Mouse (Mus musculus) intestine, embryonic 16.5 days (tissue): Measurements from ENCODE around the gene Dnajc10. TPM values are rescaled to one million over a fixed set of nuclear protein-coding genes. Genes with fewer than 3 reads are reported as not detected.

Experiments used
- ATAC-seq: fragments of 200-750 bp; cut with Nextera tagmentation; 2 replicates; pipeline ENCODE4 v1.8.0; 2017; ENCODE audit warnings: moderate TSS enrichment, moderate library complexity
- H3K27ac ChIP-seq: fragments of 300-500 bp; sonication (generic); 2 replicates; pipeline ENCODE4 v1.5.1; 2014; ENCODE audit warnings: mild to moderate bottlenecking, low read length
- H3K27me3 ChIP-seq: fragments of 300-500 bp; sonication (generic); replicated peaks from 2 replicates; pipeline ENCODE4 v1.6.1; 2014; ENCODE audit warnings: low read length, control low read depth, mixed read lengths; ENCODE audit not compliant: control insufficient read depth, insufficient read depth
- H3K36me3 ChIP-seq: fragments of 300-500 bp; sonication (generic); 2 replicates; pipeline ENCODE4 v1.6.1; 2014; ENCODE audit warnings: low read length, control low read depth; ENCODE audit not compliant: control insufficient read depth, insufficient read depth
- H3K4me1 ChIP-seq: fragments of 300-500 bp; sonication (generic); 2 replicates; pipeline ENCODE4 v1.6.1; 2014; ENCODE audit warnings: low read length, control low read depth, mixed read lengths; ENCODE audit not compliant: control insufficient read depth, insufficient read depth
- H3K4me2 ChIP-seq: fragments of 300-500 bp; sonication (generic); 2 replicates; pipeline ENCODE4 v1.6.1; 2014; ENCODE audit warnings: low read depth, low read length, control low read depth
- H3K4me3 ChIP-seq: fragments of 300-500 bp; sonication (generic); 2 replicates; pipeline ENCODE4 v1.5.1; 2014; ENCODE audit warnings: mild to moderate bottlenecking, low read length
- H3K9ac ChIP-seq: fragments of 300-500 bp; sonication (generic); 2 replicates; pipeline ENCODE4 v1.6.1; 2014; ENCODE audit warnings: low read depth, low read length
- H3K9me3 ChIP-seq: fragments of 300-500 bp; sonication (generic); 2 replicates; pipeline ENCODE4 v1.6.1; 2016; ENCODE audit warnings: low read length, control low read depth; ENCODE audit not compliant: control insufficient read depth
- WGBS: fragments of 180-500 bp; shearing (Covaris S2); extraction: QIAGEN DNeasy Blood & Tissue Kit; methylation state at CpG from one replicate; pipeline ENCODE4 v1.1.7; 2014; 5-methylcytosine and 5-hydroxymethylcytosine counted together
- polyA plus RNA-seq: library from polyadenylated mRNA; unstranded; fragments of >200 nt; fragmentation: Nextera tagmentation; extraction: Ambion mirVana; gene quantifications from 2 replicates; pipeline ENCODE4 v1.2.1, GENCODE M21; 2015

Gene Dnajc10
- polyA plus RNA-seq = 48.2 and 50.9 TPM in 2 replicates

DNA sequence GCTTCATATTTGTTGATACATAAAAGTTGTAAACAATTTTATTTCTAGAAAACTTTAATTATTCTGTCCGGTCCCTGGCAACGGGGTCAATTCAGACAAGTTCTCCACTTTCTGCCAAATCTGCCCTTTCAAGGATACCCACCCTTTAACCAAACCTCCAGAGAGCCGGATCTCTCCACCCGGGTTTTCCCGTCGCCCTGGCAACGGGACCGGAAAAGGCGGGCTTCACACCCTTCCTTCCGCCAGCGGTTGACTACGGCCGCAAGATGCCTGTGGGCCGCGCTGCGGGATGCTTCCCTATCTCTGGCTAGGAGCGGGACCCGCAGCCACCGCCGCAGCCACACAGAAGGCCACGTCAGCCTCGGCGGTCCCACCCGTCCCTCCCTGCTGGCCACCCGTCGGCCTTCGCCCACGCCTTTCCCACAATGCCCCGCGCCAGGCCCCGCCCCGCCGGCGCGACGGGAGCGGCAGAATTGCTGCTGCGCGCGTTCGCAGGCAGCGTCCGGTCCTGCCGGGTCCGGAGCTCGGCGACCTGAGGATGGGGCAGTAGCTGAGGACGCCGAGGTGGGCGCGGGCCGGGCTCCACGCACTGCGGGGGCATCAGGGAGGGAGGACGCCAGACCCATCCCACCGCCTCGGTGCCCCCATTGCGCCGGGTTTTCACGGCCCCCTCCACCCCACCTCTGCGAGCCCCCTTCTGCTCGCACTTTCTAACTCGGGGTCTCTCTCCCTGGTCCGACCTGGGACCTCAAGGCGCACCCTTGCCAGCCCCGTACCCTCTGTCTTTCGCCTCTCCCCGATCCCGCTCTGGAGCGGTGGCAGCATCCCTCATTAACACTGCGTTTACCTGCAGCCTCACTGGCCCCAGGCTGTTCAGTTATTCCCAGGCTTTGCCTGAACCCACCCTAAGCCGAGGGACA, at the start of gene Dnajc10:
Dnajc10 (plus strand) TSS at position 225 of the 920 bp plus-strand sequence.
- Histone ChIP-seq H3K27me3 (no peaks in the 10 kb centered on the region), H3K9me3 (no peaks in the 10 kb centered on the region), H3K4me1 (no peaks in the 10 kb centered on the region; the same call in 1 of the 2 replicates), H3K4me3 (peak within 1 kb of the TSS; percentile 89), H3K27ac (peak within 1 kb of the TSS; percentile 97), H3K36me3 (no peaks in the 10 kb centered on the region), H3K4me2 (peak within 1 kb of the TSS; percentile 85), H3K9ac (peak within 1 kb of the TSS; percentile 95)
- under 1% methylated on average over 67 of the region's 72 CpGs for WGBS
- ATAC-seq = peak; percentile 95

GRCm38 (mm10) chr2:80266894-80267293, 48.4 kb upstream of the Dnajc10 start:
- Histone ChIP-seq H3K27me3 (no peaks in the 10 kb centered on the region), H3K4me1 (no peaks in the 10 kb centered on the region), H3K36me3 (no peaks in the 10 kb centered on the region), H3K27ac (no peak overlapping the region), H3K9ac (no peak overlapping the region), H3K9me3 (no peaks in the 10 kb centered on the region), H3K4me2 (no peak overlapping the region), H3K4me3 (no peak overlapping the region)
- 19% methylated on average over 11 of the region's 11 CpGs for WGBS
- 0 out of 2 replicates have a peak, but pooled peaks have one; percentile 9 for ATAC-seq

DNA sequence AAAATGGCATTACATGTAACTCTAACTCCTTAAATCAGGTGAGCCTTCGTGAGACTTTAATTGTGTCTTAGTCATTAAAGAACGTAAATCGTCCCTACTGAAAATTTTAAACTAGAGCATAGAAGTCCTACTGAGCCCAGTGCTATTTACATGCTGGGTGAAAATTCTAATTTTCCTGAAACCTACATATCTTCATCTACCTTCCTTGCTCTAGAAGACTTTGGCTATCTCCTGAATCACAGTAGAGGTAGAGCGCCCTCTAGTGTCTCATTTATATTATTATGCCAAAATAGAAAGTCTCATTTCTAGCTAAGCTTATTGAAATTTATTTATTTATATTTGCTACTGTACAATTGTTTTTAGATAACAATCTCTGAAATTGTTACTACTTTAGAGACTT, 47.2 kb upstream of the Dnajc10 start:
- H3K9me3 ChIP-seq = no peaks in the 10 kb centered on the region
- 60% methylated on average over 4 of the region's 4 CpGs for WGBS
- no peak overlapping the region for H3K4me3 ChIP-seq
- H3K27me3 ChIP-seq = no peaks in the 10 kb centered on the region
- no peaks in the 10 kb centered on the region for H3K4me1 ChIP-seq
- no peak for ATAC-seq
- no peaks in the 10 kb centered on the region for H3K36me3 ChIP-seq
- no peak overlapping the region for H3K4me2 ChIP-seq
- no peak overlapping the region for H3K9ac ChIP-seq
- H3K27ac ChIP-seq = no peak overlapping the region

DNA sequence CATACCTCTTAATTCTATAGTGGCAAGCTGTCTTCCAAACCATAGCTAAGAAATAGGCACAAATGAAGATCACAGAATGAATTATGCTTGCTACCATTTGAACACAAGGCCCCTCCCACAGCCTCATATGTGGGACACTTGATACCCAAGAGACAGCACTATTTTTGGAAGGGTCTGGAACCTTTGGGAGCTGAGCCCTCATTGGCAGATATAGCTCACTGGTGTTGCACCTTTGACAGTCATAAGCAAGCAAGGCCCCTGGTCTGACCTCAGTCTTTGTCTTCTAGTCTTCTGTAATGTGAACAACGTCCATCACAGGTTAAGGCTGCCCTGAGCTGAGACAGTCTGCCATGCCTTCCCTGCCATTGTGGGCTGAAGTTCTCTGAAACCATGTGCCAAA, 43.8 kb upstream of the Dnajc10 start:
- Histone ChIP-seq H3K4me1 (no peaks in the 10 kb centered on the region), H3K9me3 (no peaks in the 10 kb centered on the region), H3K9ac (no peak overlapping the region), H3K27ac (no peak overlapping the region), H3K36me3 (no peaks in the 10 kb centered on the region), H3K27me3 (no peaks in the 10 kb centered on the region), H3K4me2 (no peak overlapping the region), H3K4me3 (no peak overlapping the region)
- 90% methylated on average over 1 of the region's 1 CpGs for WGBS
- ATAC-seq = no peak

GRCm38 (mm10) chr2:80273038-80273437, 42.2 kb upstream of the Dnajc10 start:
- Histone ChIP-seq H3K4me3 (no peak overlapping the region), H3K9me3 (no peaks in the 10 kb centered on the region), H3K4me1 (no peaks in the 10 kb centered on the region), H3K9ac (no peak overlapping the region), H3K27ac (no peak overlapping the region), H3K4me2 (no peak overlapping the region), H3K36me3 (no peaks in the 10 kb centered on the region), H3K27me3 (no peaks in the 10 kb centered on the region)
- 90% methylated on average over 3 of the region's 3 CpGs for WGBS
- ATAC-seq = no peak

DNA sequence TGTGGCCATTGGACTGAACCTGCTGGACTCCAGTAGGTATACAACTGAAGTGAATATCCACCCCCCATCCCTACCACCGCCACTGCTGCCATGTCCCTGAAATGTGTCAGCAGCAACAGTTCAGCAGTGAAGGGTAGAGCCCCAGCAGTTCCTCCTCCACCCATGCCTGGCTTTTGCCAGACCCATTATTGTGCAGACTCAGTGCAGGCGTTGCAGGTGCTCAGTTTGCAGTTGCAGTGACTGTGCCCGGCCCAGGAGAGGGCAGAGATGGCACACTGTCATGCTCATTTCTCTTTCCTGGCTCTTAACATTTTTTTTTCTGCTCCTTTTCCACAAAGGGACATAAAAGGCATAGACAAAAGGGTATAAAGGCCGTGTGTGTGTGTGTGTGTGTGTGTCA, 41.5 kb upstream of the Dnajc10 start:
- no peak for ATAC-seq
- no peak overlapping the region for H3K27ac ChIP-seq
- WGBS = 75% methylated on average over 4 of the region's 4 CpGs
- H3K27me3 ChIP-seq = no peaks in the 10 kb centered on the region
- no peak overlapping the region for H3K9ac ChIP-seq
- no peaks in the 10 kb centered on the region for H3K36me3 ChIP-seq
- H3K4me2 ChIP-seq = no peak overlapping the region
- H3K9me3 ChIP-seq = no peaks in the 10 kb centered on the region
- no peaks in the 10 kb centered on the region for H3K4me1 ChIP-seq
- no peak overlapping the region for H3K4me3 ChIP-seq

- H3K27ac ChIP-seq = no peak overlapping the region
- no peak overlapping the region for H3K4me2 ChIP-seq
- no peak overlapping the region for H3K9ac ChIP-seq
- no peak for ATAC-seq
- H3K9me3 ChIP-seq = no peaks in the 10 kb centered on the region
- H3K4me3 ChIP-seq = no peak overlapping the region
- no peaks in the 10 kb centered on the region for H3K27me3 ChIP-seq
- no peaks in the 10 kb centered on the region for H3K4me1 ChIP-seq
- H3K36me3 ChIP-seq = no peaks in the 10 kb centered on the region
- 50% methylated on average over 2 of the region's 2 CpGs for WGBS
Observed at GRCm38 (mm10) chr2:80275136-80275535, 40.1 kb upstream of the Dnajc10 start.

DNA sequence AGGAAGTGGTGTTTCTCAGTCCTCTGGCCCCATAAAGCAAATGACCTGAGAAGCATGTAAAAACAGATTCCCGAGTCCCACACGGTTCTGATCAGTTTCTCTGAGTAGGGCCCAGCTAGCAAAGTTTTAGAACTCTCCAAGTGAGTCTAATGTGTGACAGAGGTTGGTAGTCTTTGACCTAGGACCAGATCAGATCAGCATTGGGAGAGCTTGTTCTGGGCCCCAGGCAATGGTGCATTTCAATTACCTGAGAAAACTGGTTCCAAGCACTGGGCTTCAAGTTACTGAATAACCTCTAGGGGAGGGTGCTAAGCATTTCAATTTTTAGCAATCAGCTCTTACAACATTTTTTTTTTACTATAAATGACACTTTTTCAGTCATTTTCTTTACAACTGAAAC, 33.1 kb upstream of the Dnajc10 start:
- 78% methylated on average over 2 of the region's 2 CpGs for WGBS
- Histone ChIP-seq H3K9ac (no peak overlapping the region), H3K27ac (no peak overlapping the region), H3K4me1 (no peaks in the 10 kb centered on the region), H3K4me3 (no peak overlapping the region), H3K9me3 (no peaks in the 10 kb centered on the region), H3K36me3 (no peaks in the 10 kb centered on the region), H3K4me2 (no peak overlapping the region), H3K27me3 (no peaks in the 10 kb centered on the region)
- ATAC-seq = no peak

GRCm38 (mm10) chr2:80286397-80286796, 28.9 kb upstream of the Dnajc10 start:
- Histone ChIP-seq H3K4me2 (no peak overlapping the region), H3K9me3 (no peaks in the 10 kb centered on the region), H3K4me1 (no peaks in the 10 kb centered on the region), H3K27ac (no peak overlapping the region), H3K36me3 (no peaks in the 10 kb centered on the region), H3K9ac (no peak overlapping the region), H3K27me3 (no peaks in the 10 kb centered on the region), H3K4me3 (no peak overlapping the region)
- no peak for ATAC-seq
- WGBS = 88% methylated on average over 4 of the region's 4 CpGs
